Mouse (Mus musculus) erythroid progenitor cell, adult 5-6 weeks (primary cell): ENCODE measurements around the gene Gdf3. TPM values are rescaled to one million over a fixed set of nuclear protein-coding genes. Genes with fewer than 3 reads are reported as not detected.

Source experiments
- ATAC-seq: replicated peaks from 2 replicates; pipeline ENCODE4 v1.8.0; 2016; ENCODE audit warnings: moderate number of reproducible peaks, mild to moderate bottlenecking, moderate TSS enrichment, inconsistent platforms; ENCODE audit not compliant: poor library complexity, low FRiP score, severe bottlenecking
- total RNA-seq, 2 experiments: library from RNA; stranded (forward) in 1 of 2; stranded (reverse) in 1 of 2; fragments of 150-400 nt in 1 of 2; fragments of 186-747, 209-891 nt in 1 of 2; gene quantifications; 2 replicates each; pipeline versions ENCODE4 v1.2.3 to v1.2.4; 2015 to 2017; ENCODE audit warnings: low replicate concordance in 2 of 2

Gene Gdf3
- total RNA-seq, 2 experiments from 2014 or later: 8.8 TPM; not detected in 1

- ATAC-seq: peak; percentile 29; the same call in 1 of the 2 replicates
These were observed 38.3 kb downstream of the Gdf3 start for GRCm38 (mm10) chr6:122571617-122571959.

DNA sequence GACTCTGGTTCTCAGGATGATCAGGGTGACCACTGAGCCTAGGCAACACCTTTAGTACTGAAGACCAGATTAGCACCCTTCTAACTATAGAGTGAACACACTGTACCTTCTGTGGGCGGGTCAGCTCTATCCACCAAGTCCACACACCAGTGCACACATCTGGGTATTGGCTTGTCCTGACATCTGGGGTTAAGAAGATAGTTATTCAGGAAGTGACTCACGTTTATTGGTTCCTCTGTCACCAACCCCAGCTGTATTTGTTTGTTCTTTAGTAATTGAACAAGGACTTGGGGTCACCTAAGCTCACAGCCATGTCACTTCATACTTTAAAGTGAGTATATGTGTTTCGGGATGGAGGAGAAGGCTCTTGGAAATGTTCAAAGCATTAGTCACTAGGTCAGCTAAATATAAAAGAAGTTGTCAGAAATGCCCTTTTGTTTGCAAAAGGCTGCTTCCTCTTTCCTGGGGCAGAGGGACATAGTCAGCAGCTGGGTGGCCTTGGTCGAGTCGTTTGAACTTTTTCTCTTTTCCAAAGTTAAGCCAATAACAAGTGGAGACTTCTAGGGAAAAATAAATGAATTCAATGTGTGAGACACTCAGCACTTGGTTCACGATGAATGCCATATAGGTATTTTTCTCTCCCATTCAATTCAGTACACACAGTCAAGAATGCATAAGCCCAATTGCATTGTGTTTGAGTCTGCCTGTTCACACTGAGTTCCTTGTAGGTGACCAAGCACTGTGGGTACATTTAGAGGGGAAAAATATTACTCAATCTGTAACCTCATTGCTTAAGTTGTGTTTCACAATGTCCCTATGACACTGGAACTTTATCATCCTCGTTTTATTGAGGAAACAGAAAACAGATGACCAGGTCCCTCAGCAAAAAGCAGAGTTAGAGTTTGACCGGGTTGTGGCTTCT lies 38.9 kb downstream of the Gdf3 start:
- ATAC-seq: peak; percentile 51

DNA sequence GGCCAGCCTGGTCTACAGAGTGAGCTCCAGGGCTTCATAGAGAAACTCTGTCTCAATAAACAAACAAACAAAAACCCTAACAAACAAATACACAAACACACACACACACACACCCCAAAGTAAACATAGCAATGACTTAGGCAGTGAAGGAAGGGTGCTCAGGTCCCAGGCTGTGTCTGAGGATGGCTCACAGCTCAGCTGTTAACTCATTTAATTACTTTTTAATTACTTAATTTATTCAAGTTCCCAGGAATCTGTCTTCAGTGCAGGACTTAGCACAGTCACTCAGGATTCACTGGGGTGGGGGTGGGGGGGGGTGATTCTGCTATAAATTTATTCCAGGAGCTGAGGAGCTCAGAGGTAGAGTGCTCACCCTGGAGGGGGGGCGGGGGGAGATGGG lies 40.1 kb downstream of the Gdf3 start:
- ATAC-seq: no peak

- ATAC-seq: no peak
These were observed 40.8 kb downstream of the Gdf3 start for GRCm38 (mm10) chr6:122569113-122569512.

GRCm38 (mm10) chr6:122565070-122565784 lies 44.7 kb downstream of the Gdf3 start:
- no peak for ATAC-seq

DNA sequence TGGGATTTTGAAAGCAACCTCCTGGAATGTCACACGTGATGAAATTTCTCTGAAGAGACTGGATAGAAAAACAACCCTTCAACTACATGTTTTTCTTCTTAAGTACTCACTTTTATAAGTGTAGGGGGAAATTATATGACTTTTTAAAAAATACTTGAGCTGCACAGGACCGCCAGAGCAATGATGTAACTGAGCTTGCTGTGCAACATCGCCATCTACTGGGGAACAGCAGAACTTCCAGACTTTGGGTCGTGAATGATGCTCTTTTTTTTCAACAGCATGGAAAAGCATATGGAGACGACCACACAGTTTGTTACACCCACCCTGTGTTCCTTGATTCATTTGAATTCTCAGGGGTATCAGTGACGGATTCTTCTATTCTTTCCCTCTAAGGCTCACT lies 47.4 kb downstream of the Gdf3 start:
- ATAC-seq: no peak; the same call in 1 of the 2 replicates

- no peak for ATAC-seq
These were observed 48.9 kb downstream of the Gdf3 start for GRCm38 (mm10) chr6:122561005-122561404.

GRCm38 (mm10) chr6:122560427-122560826 lies 49.5 kb downstream of the Gdf3 start:
- peak; percentile 61 for ATAC-seq

DNA sequence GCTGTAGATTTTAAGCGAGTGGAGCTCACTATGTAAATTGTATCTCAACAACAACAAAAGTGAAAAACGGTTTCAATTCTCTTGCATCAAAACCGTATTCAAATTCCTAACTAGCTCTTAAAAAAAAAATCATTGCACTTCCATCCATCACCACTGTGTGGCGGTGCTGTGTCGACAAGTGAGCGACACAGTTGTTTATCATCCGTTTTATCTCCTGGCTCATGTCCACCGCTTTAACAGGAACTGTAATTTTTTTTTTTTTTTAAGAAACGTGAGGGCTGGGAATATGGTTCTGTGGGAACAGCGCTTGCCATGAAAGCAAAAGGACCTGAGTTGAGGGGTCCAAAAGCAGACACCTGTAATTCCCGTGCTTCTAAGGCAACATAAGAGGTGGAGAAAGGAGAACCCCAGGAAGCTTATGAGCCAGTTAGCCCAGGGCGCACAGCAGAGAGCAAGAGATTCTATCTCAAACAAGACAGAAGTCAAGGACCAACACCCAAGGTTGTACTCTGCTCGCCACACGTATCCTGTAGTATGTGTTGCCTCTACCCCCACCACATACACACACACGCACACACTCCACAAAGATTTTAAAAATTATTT lies 52.8 kb downstream of the Gdf3 start:
- ATAC-seq: peak; percentile 69

Other genes starting within 250 kb of the Gdf3 start
- not detected in 2 replicates for gene Rimklb, start 111.3 kb downstream of the Gdf3 start, total RNA-seq (2015; ENCODE audit: low replicate concordance)
- not detected in 2 replicates for gene Rimklb, start 111.3 kb downstream of the Gdf3 start, total RNA-seq (2017; ENCODE audit: low replicate concordance)
- not detected in 2 replicates for gene Mfap5, start 104.2 kb downstream of the Gdf3 start, total RNA-seq (2015; ENCODE audit: low replicate concordance)
- gene Mfap5, start 104.2 kb downstream of the Gdf3 start, total RNA-seq (2017; ENCODE audit: low replicate concordance): not detected in 2 replicates
- gene Aicda, start 56.3 kb downstream of the Gdf3 start, total RNA-seq (2015; ENCODE audit: low replicate concordance): not detected in 2 replicates
- not detected in 2 replicates for gene Aicda, start 56.3 kb downstream of the Gdf3 start, total RNA-seq (2017; ENCODE audit: low replicate concordance)
- gene Apobec1, start 7.6 kb downstream of the Gdf3 start, total RNA-seq (2015; ENCODE audit: low replicate concordance): 29.2 and 35.2 TPM in 2 replicates
- 17.1 and 17.2 TPM in 2 replicates for gene Apobec1, start 7.6 kb downstream of the Gdf3 start, total RNA-seq (2017; ENCODE audit: low replicate concordance)
- not detected in 2 replicates for gene Dppa3, start 16.3 kb upstream of the Gdf3 start, total RNA-seq (2015; ENCODE audit: low replicate concordance)
- not detected in 2 replicates for gene Dppa3, start 16.3 kb upstream of the Gdf3 start, total RNA-seq (2017; ENCODE audit: low replicate concordance)
- not detected in 2 replicates for gene Nanog, start 97.4 kb upstream of the Gdf3 start, total RNA-seq (2015; ENCODE audit: low replicate concordance)
- not detected in 2 replicates for gene Nanog, start 97.4 kb upstream of the Gdf3 start, total RNA-seq (2017; ENCODE audit: low replicate concordance)
- gene Slc2a3, start 191.6 kb upstream of the Gdf3 start, total RNA-seq (2015; ENCODE audit: low replicate concordance): 9.4 and 13.4 TPM in 2 replicates
- 9.4 and 10.8 TPM in 2 replicates for gene Slc2a3, start 191.6 kb upstream of the Gdf3 start, total RNA-seq (2017; ENCODE audit: low replicate concordance)
- gene Foxj2, start 209.8 kb upstream of the Gdf3 start, total RNA-seq (2015; ENCODE audit: low replicate concordance): 9.4 and 17.6 TPM in 2 replicates
- 5.2 and 9.2 TPM in 2 replicates for gene Foxj2, start 209.8 kb upstream of the Gdf3 start, total RNA-seq (2017; ENCODE audit: low replicate concordance)
- gene C3ar1, start 246.1 kb upstream of the Gdf3 start, total RNA-seq (2015; ENCODE audit: low replicate concordance): 1.3 and 1.4 TPM in 2 replicates
- gene C3ar1, start 246.1 kb upstream of the Gdf3 start, total RNA-seq (2017; ENCODE audit: low replicate concordance): 0.26 TPM in 1 of 2 replicates, not detected in the other